Mouse (Mus musculus): Measurements from ENCODE around the gene Sumf1.
A peak's percentile ranks its signal among the peaks of the same experiment; 100 is the strongest.

Gene Sumf1

GRCm38 (mm10) chr6:108184847-108185684 lies at the start of gene Sumf1:
Gene Sumf1 (minus strand): TSS chr6:108185582.
- DNase-seq (ENCODE audit: low spot score in 2 of 2): peak; percentile 95 to 96

- DNase-seq (ENCODE audit: low spot score in 2 of 2): no peak
Observed at GRCm38 (mm10) chr6:108234536-108234935, 49.2 kb upstream of the Sumf1 start.

- no peak for DNase-seq (ENCODE audit: low spot score in 2 of 2)
Observed at GRCm38 (mm10) chr6:108233070-108233469, 47.7 kb upstream of the Sumf1 start.

GRCm38 (mm10) chr6:108231892-108232710 lies 46.7 kb upstream of the Sumf1 start:
- DNase-seq (ENCODE audit: low spot score in 2 of 2): no peak

GRCm38 (mm10) chr6:108230608-108231007 lies 45.2 kb upstream of the Sumf1 start:
- no peak for DNase-seq (ENCODE audit: low spot score in 2 of 2)

- DNase-seq (ENCODE audit: low spot score in 2 of 2): no peak
Observed at GRCm38 (mm10) chr6:108228601-108229000, 43.2 kb upstream of the Sumf1 start.

GRCm38 (mm10) chr6:108228048-108228447 lies 42.7 kb upstream of the Sumf1 start:
- DNase-seq (ENCODE audit: low spot score in 2 of 2): no peak

GRCm38 (mm10) chr6:108227461-108227860 lies 42.1 kb upstream of the Sumf1 start:
- no peak for DNase-seq (ENCODE audit: low spot score in 2 of 2)

GRCm38 (mm10) chr6:108226230-108226629 lies 40.8 kb upstream of the Sumf1 start:
- no peak for DNase-seq (ENCODE audit: low spot score in 2 of 2)

- DNase-seq (ENCODE audit: low spot score in 2 of 2): no peak
Observed at GRCm38 (mm10) chr6:108225027-108225426, 39.6 kb upstream of the Sumf1 start.

- DNase-seq (ENCODE audit: low spot score in 2 of 2): no peak
Observed at GRCm38 (mm10) chr6:108224361-108224760, 39.0 kb upstream of the Sumf1 start.

- DNase-seq (ENCODE audit: low spot score in 2 of 2): no peak
Observed at GRCm38 (mm10) chr6:108222875-108223274, 37.5 kb upstream of the Sumf1 start.

- no peak for DNase-seq (ENCODE audit: low spot score in 2 of 2)
Observed at GRCm38 (mm10) chr6:108222435-108222834, 37.1 kb upstream of the Sumf1 start.

GRCm38 (mm10) chr6:108217987-108218386 lies 32.6 kb upstream of the Sumf1 start:
- DNase-seq (ENCODE audit: low spot score in 2 of 2): no peak

GRCm38 (mm10) chr6:108216832-108217231 lies 31.4 kb upstream of the Sumf1 start:
- no peak for DNase-seq (ENCODE audit: low spot score in 2 of 2)

GRCm38 (mm10) chr6:108216091-108216490 lies 30.7 kb upstream of the Sumf1 start:
- no peak for DNase-seq (ENCODE audit: low spot score in 2 of 2)

GRCm38 (mm10) chr6:108214294-108214925 lies 29.0 kb upstream of the Sumf1 start:
- DNase-seq (ENCODE audit: low spot score in 2 of 2): no peak

- peak in 1 of 2 experiments; percentile 47 for DNase-seq (ENCODE audit: low spot score in 2 of 2)
Observed at GRCm38 (mm10) chr6:108213481-108214293, 28.3 kb upstream of the Sumf1 start.

- DNase-seq (ENCODE audit: low spot score in 2 of 2): peak; percentile 97 to 98
Observed at GRCm38 (mm10) chr6:108212881-108213295, 27.5 kb upstream of the Sumf1 start, which contains the start of gene Itpr1. Gene Itpr1 (plus strand): TSS chr6:108213096.

GRCm38 (mm10) chr6:108211896-108212880 lies 26.8 kb upstream of the Sumf1 start:
- peak in 1 of 2 experiments; percentile 21 for DNase-seq (ENCODE audit: low spot score in 2 of 2)

Data from right cerebral cortex, adult 2 months (tissue).